Mouse (Mus musculus): ENCODE data around the gene Zbtb41.

- no peak for TF ChIP-seq CTCF (IDR thresholded peaks at IDR 0.05; ENCODE audit: borderline replicate concordance, extremely low read depth, insufficient read depth, insufficient read length)
- no peak for TF ChIP-seq POLR2A (IDR thresholded peaks at IDR 0.05; ENCODE audit: borderline replicate concordance, extremely low read depth, insufficient read depth, insufficient read length, poor library complexity, severe bottlenecking)
Observed at GRCm38 (mm10) chr1:139499751-139500150, 77.7 kb downstream of the Zbtb41 start.

Data from brain, embryonic 14.5 days (tissue).